Mouse (Mus musculus) forebrain, embryonic 10.5 days (tissue): ENCODE data around the gene Rgcc. TPM values are rescaled to one million over a fixed set of nuclear protein-coding genes. Genes with fewer than 3 reads are reported as not detected.

Experiments
- DNase-seq: peaks from one replicate; pipeline ENCODE4 v3.0.0-alpha.2; 2017; ENCODE audit warnings: low spot score; ENCODE audit errors: extremely low spot score
- H3K27ac ChIP-seq: fragments of 300-500 bp; sonication (generic); 2 replicates; pipeline ENCODE4 v1.5.1; 2016; ENCODE audit warnings: mild to moderate bottlenecking
- H3K27me3 ChIP-seq: fragments of 300-500 bp; sonication (generic); 2 replicates; pipeline ENCODE4 v1.6.1; 2016; ENCODE audit warnings: mild to moderate bottlenecking; ENCODE audit not compliant: poor library complexity, severe bottlenecking
- H3K36me3 ChIP-seq: fragments of 300-500 bp; sonication (generic); replicated peaks from 2 replicates; pipeline ENCODE4 v1.6.1; 2016; ENCODE audit warnings: mild to moderate bottlenecking, moderate library complexity
- H3K4me1 ChIP-seq: fragments of 300-500 bp; sonication (generic); 2 replicates; pipeline ENCODE4 v1.6.1; 2016
- H3K4me3 ChIP-seq: fragments of 300-500 bp; sonication (generic); 2 replicates; pipeline ENCODE4 v1.5.1; 2016; ENCODE audit warnings: mild to moderate bottlenecking, moderate library complexity
- H3K9me3 ChIP-seq: fragments of 300-500 bp; sonication (generic); 2 replicates; pipeline ENCODE4 v1.6.1; 2016; ENCODE audit warnings: mild to moderate bottlenecking, moderate library complexity
- WGBS: fragments of 180-500 bp; shearing (Covaris S2); methylation state at CpG from one replicate; pipeline ENCODE4 v1.1.7; 2016; 5-methylcytosine and 5-hydroxymethylcytosine counted together
- polyA plus RNA-seq: library from polyadenylated mRNA; unstranded; fragments of >200 nt; fragmentation: Nextera tagmentation; extraction: Ambion mirVana; gene quantifications from 2 replicates; pipeline ENCODE4 v1.2.1, GENCODE M21; 2016

The Rgcc gene
- polyA plus RNA-seq, 1 experiment from 2014 or later = 52.1 TPM

DNA sequence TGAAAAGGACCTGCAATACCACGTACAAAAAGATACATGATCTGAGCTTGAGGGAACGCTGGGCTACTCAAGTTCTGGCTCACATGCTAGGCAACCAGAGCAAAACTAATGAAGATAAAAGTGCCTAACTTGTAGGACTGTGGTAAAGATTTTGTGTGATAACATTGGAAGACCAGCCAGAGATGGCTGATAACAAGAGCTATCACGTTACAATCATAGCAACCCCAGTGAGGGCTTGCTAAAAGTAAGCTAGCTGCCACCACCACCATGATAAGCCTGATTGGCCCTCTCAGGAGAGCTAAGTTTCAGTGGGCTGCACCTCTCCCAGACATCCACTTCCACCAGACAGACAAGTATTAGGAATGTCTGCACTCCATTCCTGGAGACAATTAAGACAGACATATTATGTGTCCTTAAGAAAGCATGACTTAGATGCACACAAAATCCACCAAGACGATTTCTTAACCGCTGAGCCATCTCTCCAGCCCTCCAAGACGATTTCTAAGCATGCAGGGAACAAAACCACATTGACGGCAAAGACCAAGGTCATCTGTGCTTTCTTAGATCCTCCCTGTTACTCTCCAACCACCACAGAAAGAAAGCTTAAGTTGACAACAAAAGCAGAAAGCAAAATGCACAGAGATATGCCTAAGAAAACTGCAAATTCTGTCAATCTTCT, 3.0 kb downstream of the Rgcc start:
- 0 out of 2 replicates have a peak overlapping the region, but pooled peaks have one; percentile 20 for H3K27ac ChIP-seq
- H3K4me1 ChIP-seq = peaks cover 78% of the 10 kb centered on the region
- H3K36me3 ChIP-seq = peaks cover 24% of the 10 kb centered on the region
- no peaks in the 10 kb centered on the region for H3K9me3 ChIP-seq
- no peak overlapping the region for H3K4me3 ChIP-seq
- H3K27me3 ChIP-seq = peaks cover 60% of the 10 kb centered on the region
- no peak for DNase-seq
- WGBS = 70% methylated on average over 7 of the region's 7 CpGs

- Histone ChIP-seq H3K36me3 (peaks cover 24% of the 10 kb centered on the region), H3K27me3 (peaks cover 53% of the 10 kb centered on the region), H3K4me3 (no peak overlapping the region), H3K9me3 (no peaks in the 10 kb centered on the region), H3K4me1 (peaks cover 91% of the 10 kb centered on the region), H3K27ac (no peak overlapping the region)
- DNase-seq = no peak
- 62% methylated on average over 5 of the region's 5 CpGs for WGBS
Measured at GRCm38 (mm10) chr14:79296836-79297235, 4.6 kb downstream of the Rgcc start.

DNA sequence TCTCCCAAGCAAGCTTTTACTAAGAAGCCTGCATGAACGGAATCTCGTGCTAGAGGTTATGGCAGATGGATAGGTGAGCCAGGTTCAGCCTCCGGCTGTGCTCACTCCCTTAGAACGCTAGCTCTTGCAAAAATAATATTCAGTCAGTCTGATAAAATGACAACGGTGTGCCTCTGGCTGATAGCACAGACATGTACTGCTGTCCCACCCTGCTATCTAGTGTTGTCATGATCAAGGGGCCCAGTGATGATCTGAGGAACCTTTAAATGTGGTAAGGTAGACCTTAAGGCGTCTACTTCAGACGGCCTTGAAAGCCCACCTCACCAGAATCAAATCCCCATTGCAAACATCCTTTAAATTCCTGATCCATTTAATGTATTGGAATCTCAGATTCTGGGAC, 5.2 kb downstream of the Rgcc start:
- H3K9me3 ChIP-seq = no peaks in the 10 kb centered on the region
- DNase-seq = peak; percentile 12
- H3K27ac ChIP-seq = peak overlapping the region; percentile 31; the same call in 1 of the 2 replicates
- H3K27me3 ChIP-seq = peaks cover 49% of the 10 kb centered on the region
- peaks cover 24% of the 10 kb centered on the region for H3K36me3 ChIP-seq
- H3K4me3 ChIP-seq = no peak overlapping the region
- 90% methylated on average over 7 of the region's 7 CpGs for WGBS
- peaks cover 91% of the 10 kb centered on the region for H3K4me1 ChIP-seq

DNA sequence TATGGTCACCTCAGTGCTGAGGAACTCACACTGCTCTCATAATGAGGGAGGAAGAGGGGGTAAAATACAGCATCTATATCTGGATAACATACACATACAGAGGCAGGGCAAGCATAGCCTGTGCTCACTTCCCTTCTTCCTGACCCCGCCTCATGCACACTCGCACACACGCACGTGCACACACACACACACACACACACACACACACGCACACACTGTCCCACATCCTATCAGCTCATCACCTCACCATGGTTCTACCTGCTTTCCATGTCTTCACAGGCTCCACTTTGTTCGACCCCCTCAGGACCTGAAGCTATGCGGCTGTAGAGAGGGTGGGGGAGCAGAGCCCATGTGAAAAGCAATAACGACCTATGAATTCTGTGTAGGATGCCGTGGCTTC, 5.9 kb downstream of the Rgcc start:
- peaks cover 24% of the 10 kb centered on the region for H3K36me3 ChIP-seq
- no peak overlapping the region for H3K4me3 ChIP-seq
- WGBS = 84% methylated on average over 9 of the region's 9 CpGs
- no peaks in the 10 kb centered on the region for H3K9me3 ChIP-seq
- H3K4me1 ChIP-seq = peaks cover 91% of the 10 kb centered on the region
- peak overlapping the region; percentile 41; the same call in 1 of the 2 replicates for H3K27ac ChIP-seq
- peaks cover 46% of the 10 kb centered on the region for H3K27me3 ChIP-seq
- DNase-seq = peak; percentile 13

- DNase-seq = no peak
- H3K4me3 ChIP-seq = no peak overlapping the region
- H3K27me3 ChIP-seq = peaks cover 46% of the 10 kb centered on the region
- 78% methylated on average over 5 of the region's 5 CpGs for WGBS
- H3K9me3 ChIP-seq = no peaks in the 10 kb centered on the region
- H3K4me1 ChIP-seq = peaks cover 91% of the 10 kb centered on the region
- no peak overlapping the region for H3K27ac ChIP-seq
- H3K36me3 ChIP-seq = peaks cover 30% of the 10 kb centered on the region
Measured at GRCm38 (mm10) chr14:79294950-79295349, 6.5 kb downstream of the Rgcc start.

GRCm38 (mm10) chr14:79294051-79294814, 7.2 kb downstream of the Rgcc start:
- Histone ChIP-seq H3K36me3 (peaks cover 30% of the 10 kb centered on the region), H3K27ac (0 out of 2 replicates have a peak overlapping the region, but pooled peaks have one; percentile 30), H3K4me1 (peaks cover 91% of the 10 kb centered on the region), H3K4me3 (no peak overlapping the region), H3K9me3 (no peaks in the 10 kb centered on the region), H3K27me3 (peaks cover 42% of the 10 kb centered on the region)
- 85% methylated on average over 8 of the region's 8 CpGs for WGBS
- no peak for DNase-seq

- peak; percentile 26 for DNase-seq
- Histone ChIP-seq H3K36me3 (peaks cover 35% of the 10 kb centered on the region), H3K27me3 (peaks cover 32% of the 10 kb centered on the region; the same call in 1 of the 2 replicates), H3K9me3 (no peaks in the 10 kb centered on the region), H3K27ac (peak overlapping the region; percentile 70), H3K4me3 (peak overlapping the region; percentile 22), H3K4me1 (peaks cover 86% of the 10 kb centered on the region)
- WGBS = 27% methylated on average over 12 of the region's 16 CpGs
Measured at GRCm38 (mm10) chr14:79293119-79293780, 8.2 kb downstream of the Rgcc start.

- Histone ChIP-seq H3K4me3 (no peak overlapping the region), H3K4me1 (peaks cover 71% of the 10 kb centered on the region), H3K36me3 (peaks cover 37% of the 10 kb centered on the region), H3K9me3 (no peaks in the 10 kb centered on the region), H3K27me3 (peaks cover 28% of the 10 kb centered on the region; the same call in 1 of the 2 replicates), H3K27ac (no peak overlapping the region)
- DNase-seq = no peak
- 77% methylated on average over 4 of the region's 4 CpGs for WGBS
Measured at GRCm38 (mm10) chr14:79291629-79292028, 9.8 kb downstream of the Rgcc start.

DNA sequence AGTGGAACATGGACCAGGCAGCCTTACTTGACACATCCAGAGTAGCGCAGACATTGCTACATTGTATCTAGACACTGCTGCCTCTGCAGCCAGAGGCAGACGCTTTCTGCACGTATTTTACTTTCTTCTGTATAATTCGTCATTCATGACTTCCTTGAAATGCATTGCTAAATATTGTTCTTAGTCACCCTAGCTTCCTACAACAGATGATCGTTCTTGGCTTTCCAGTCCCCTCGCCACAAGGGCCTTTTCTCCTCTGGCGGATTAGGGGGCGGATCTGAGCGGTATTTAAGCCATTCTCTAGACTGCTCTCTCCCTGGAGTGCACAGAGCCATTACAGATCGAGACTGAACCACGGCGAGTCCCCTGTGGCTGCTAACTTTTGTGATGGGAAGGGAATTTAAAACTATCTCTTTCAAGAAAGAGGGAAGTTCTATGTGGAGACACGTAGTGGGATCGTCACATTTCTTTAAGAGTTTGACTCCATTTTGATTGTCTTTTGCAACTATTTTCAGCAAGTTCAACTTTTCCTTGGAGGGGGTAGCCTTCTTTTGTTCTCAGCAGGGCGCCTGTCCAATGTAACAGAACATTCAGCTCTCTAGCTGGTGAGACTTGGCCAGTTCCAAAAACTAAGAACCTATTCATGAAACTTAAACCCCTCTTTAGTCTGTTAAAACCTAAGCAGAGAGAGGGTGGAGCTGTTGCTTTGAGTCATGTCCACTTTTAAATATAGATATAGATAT, 10.6 kb downstream of the Rgcc start:
- peak; percentile 62 for DNase-seq
- Histone ChIP-seq H3K9me3 (no peaks in the 10 kb centered on the region), H3K4me1 (peaks cover 64% of the 10 kb centered on the region), H3K27ac (peak overlapping the region; percentile 72), H3K27me3 (peaks cover 24% of the 10 kb centered on the region; the same call in 1 of the 2 replicates), H3K4me3 (peak overlapping the region; percentile 11), H3K36me3 (peaks cover 33% of the 10 kb centered on the region)
- WGBS = 13% methylated on average over 15 of the region's 15 CpGs

GRCm38 (mm10) chr14:79289909-79290308, 11.5 kb downstream of the Rgcc start:
- H3K4me3 ChIP-seq = no peak overlapping the region
- H3K27ac ChIP-seq = peak overlapping the region; percentile 72
- no peak for DNase-seq
- H3K36me3 ChIP-seq = peaks cover 26% of the 10 kb centered on the region
- 43% methylated on average over 9 of the region's 9 CpGs for WGBS
- peaks cover 24% of the 10 kb centered on the region; the same call in 1 of the 2 replicates for H3K27me3 ChIP-seq
- H3K4me1 ChIP-seq = peaks cover 55% of the 10 kb centered on the region
- H3K9me3 ChIP-seq = no peaks in the 10 kb centered on the region

GRCm38 (mm10) chr14:79288280-79288679, 13.2 kb downstream of the Rgcc start:
- Histone ChIP-seq H3K4me3 (no peak overlapping the region), H3K27ac (no peak overlapping the region), H3K9me3 (peaks cover 4% of the 10 kb centered on the region), H3K4me1 (peaks cover 45% of the 10 kb centered on the region), H3K27me3 (peaks cover 19% of the 10 kb centered on the region; the same call in 1 of the 2 replicates), H3K36me3 (peaks cover 26% of the 10 kb centered on the region)
- 69% methylated on average over 3 of the region's 3 CpGs for WGBS
- DNase-seq = no peak

- no peak for DNase-seq
- 93% methylated on average over 7 of the region's 7 CpGs for WGBS
- H3K9me3 ChIP-seq = peaks cover 7% of the 10 kb centered on the region
- H3K27me3 ChIP-seq = peaks cover 13% of the 10 kb centered on the region; the same call in 1 of the 2 replicates
- H3K4me3 ChIP-seq = no peak overlapping the region
- peaks cover 35% of the 10 kb centered on the region for H3K4me1 ChIP-seq
- H3K36me3 ChIP-seq = peaks cover 26% of the 10 kb centered on the region
- peak overlapping the region; percentile 51; the same call in 1 of the 2 replicates for H3K27ac ChIP-seq
Measured at GRCm38 (mm10) chr14:79287251-79287863, 14.1 kb downstream of the Rgcc start.
